Mouse (Mus musculus): Measurements from ENCODE around the gene Pgam2.

DNA sequence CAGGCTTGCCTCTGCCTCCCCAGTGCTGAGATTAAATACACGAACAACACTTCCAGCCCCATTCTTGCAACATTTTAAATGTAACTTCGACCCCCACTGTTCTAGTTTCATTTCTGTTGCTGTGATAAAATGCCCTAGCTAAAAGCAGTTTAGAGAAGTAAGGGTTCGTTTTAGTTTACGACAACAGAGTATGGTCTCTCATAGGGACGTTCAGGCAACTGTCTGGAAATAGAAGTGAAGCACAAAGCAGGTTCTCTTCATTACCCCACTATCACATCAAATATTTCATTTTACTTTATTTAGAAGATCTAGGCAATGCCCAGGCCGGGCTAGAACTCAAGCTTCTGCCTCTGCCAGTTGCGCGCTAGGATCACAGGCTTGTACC, 15.9 kb downstream of the Pgam2 start:
- TF ChIP-seq CTCF (IDR thresholded peaks at IDR 0.05; ENCODE audit: extremely low read depth, insufficient read length, insufficient replicate concordance, low read depth, low read length) (no peak), POLR2A (IDR thresholded peaks at IDR 0.05; ENCODE audit: low read depth, low read length) (no peak)
